Mouse (Mus musculus) thymus, adult 2 months (tissue): ENCODE data around the gene Mcu.

Experiments used
- CTCF ChIP-seq: fragments of 200-500 bp; IDR thresholded peaks from 2 replicates; pipeline ENCODE4 v1.5.1; 2012; ENCODE audit warnings: mild to moderate bottlenecking, control low read depth, low read length, moderate library complexity, borderline replicate concordance; ENCODE audit not compliant: control insufficient read depth, poor library complexity, insufficient read depth; ENCODE audit errors: extremely low read depth
- POLR2A ChIP-seq: fragments of 200-500 bp; IDR thresholded peaks from 2 replicates; pipeline ENCODE4 v1.6.1; 2012; ENCODE audit warnings: mild to moderate bottlenecking, low read length, control low read depth, moderate library complexity; ENCODE audit not compliant: control insufficient read depth, poor library complexity, insufficient read depth; ENCODE audit errors: extremely low read depth

DNA sequence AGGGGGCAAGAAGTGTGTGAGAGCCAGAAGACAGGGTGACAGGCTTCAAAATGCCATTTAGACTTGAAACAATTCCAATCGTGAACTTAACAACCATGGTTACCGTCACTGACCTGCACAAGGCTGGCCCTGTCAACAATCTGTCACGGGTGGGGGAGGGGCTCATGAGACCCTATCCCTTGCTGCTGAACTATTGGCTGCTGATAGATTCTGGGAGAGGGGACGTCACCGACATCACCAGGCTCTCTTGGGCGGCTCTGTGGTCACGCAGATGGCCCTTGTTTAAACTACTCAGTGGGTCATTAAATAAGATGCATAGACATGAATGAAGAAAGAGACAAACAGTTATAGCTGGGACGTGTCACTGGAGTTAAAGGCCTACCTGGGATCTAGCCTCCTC lies 171.9 kb downstream of the Mcu start:
- TF ChIP-seq CTCF (no peak), POLR2A (no peak)
